Comparison of ENCODE assay signal across 17 mouse cellular contexts in genomic region chr1:104936966-104937365, GRCm38 (mm10).
"Had no signal": no experiment of that assay in that cellular context is flagged by ENCODE, and none has a peak within 500 bp of the region (broad histone marks: within the 10 kb centered on the region; RNA-seq: fewer than 3 reads in every experiment).

No protein-coding gene starts in this region.

- DNase-seq: cerebellum, adult 2 months; cerebellum, adult 9-10 months; cerebellum, adult 9-11 months; cerebellum, postnatal 10 days; cerebellum, postnatal 14 days; cerebellum, postnatal 25 days; cerebellum, postnatal 36 days; embryo, embryonic 11 days; forebrain, postnatal 0 days; gastrocnemius, adult 2 months; gastrocnemius, postnatal 10 days; gastrocnemius, postnatal 14 days; gastrocnemius, postnatal 25 days; gastrocnemius, postnatal 36 days; heart, adult 11 months; heart, adult 18-20 months; heart, adult 2 months had no signal
